Mouse (Mus musculus): ENCODE measurements around the gene Actl7a. TPM values are rescaled to one million over a fixed set of nuclear protein-coding genes. Genes with fewer than 3 reads are reported as not detected.

Actl7a gene
- polyA plus RNA-seq, 1 experiment, result 0.02 TPM

- H3ac ChIP-seq (ENCODE audit: control insufficient read depth, insufficient read length, low read depth), result no peak overlapping the region
- H3K36me3 ChIP-seq (ENCODE audit: control insufficient read depth, insufficient read depth), result no peaks in the 10 kb centered on the region
- peaks cover 4% of the 10 kb centered on the region for H3K27me3 ChIP-seq (ENCODE audit: control insufficient read depth, insufficient read depth, insufficient read length)
- no peaks in the 10 kb centered on the region for H3K79me2 ChIP-seq (ENCODE audit: control insufficient read depth, insufficient read depth)
- TF ChIP-seq CTCF (IDR thresholded peaks at IDR 0.05; ENCODE audit: control insufficient read depth, insufficient read depth, insufficient read length) (no peak), MAX (IDR thresholded peaks at IDR 0.05) (no peak), USF1 (IDR thresholded peaks at IDR 0.05; ENCODE audit: low read depth) (no peak), MYOG (IDR thresholded peaks at IDR 0.05; ENCODE audit: control insufficient read depth, extremely low read depth, insufficient read length) (no peak), FOSL1 (IDR thresholded peaks at IDR 0.05; ENCODE audit: insufficient read depth, low read length, poor library complexity, severe bottlenecking) (no peak), CEBPB (IDR thresholded peaks at IDR 0.05; ENCODE audit: low read depth) (no peak), MYOD1 (IDR thresholded peaks at IDR 0.05; ENCODE audit: control insufficient read depth, insufficient read length, low read depth) (no peak)
- no peak overlapping the region for H3K4me3 ChIP-seq (ENCODE audit: insufficient read depth, poor library complexity, severe bottlenecking)
- no peaks in the 10 kb centered on the region for H3K79me3 ChIP-seq (ENCODE audit: low read depth)
Observed at GRCm38 (mm10) chr4:56716801-56717200, 26.4 kb upstream of the Actl7a start.

GRCm38 (mm10) chr4:56717932-56718331 is 25.3 kb upstream of the Actl7a start:
- Histone ChIP-seq H3K36me3 (ENCODE audit: control insufficient read depth, insufficient read depth) (no peaks in the 10 kb centered on the region), H3K27me3 (ENCODE audit: control insufficient read depth, insufficient read depth, insufficient read length) (peaks cover 4% of the 10 kb centered on the region), H3ac (ENCODE audit: control insufficient read depth, insufficient read length, low read depth) (no peak overlapping the region), H3K79me3 (ENCODE audit: low read depth) (no peaks in the 10 kb centered on the region), H3K4me3 (ENCODE audit: insufficient read depth, poor library complexity, severe bottlenecking) (no peak overlapping the region), H3K79me2 (ENCODE audit: control insufficient read depth, insufficient read depth) (no peaks in the 10 kb centered on the region)
- no peak for TF ChIP-seq USF1 (IDR thresholded peaks at IDR 0.05; ENCODE audit: low read depth)
- no peak for TF ChIP-seq FOSL1 (IDR thresholded peaks at IDR 0.05; ENCODE audit: insufficient read depth, low read length, poor library complexity, severe bottlenecking)
- TF ChIP-seq CEBPB (IDR thresholded peaks at IDR 0.05; ENCODE audit: low read depth), result no peak
- no peak for TF ChIP-seq MYOG (IDR thresholded peaks at IDR 0.05; ENCODE audit: control insufficient read depth, extremely low read depth, insufficient read length)
- TF ChIP-seq MAX (IDR thresholded peaks at IDR 0.05), result no peak
- TF ChIP-seq MYOD1 (IDR thresholded peaks at IDR 0.05; ENCODE audit: control insufficient read depth, insufficient read length, low read depth), result no peak
- TF ChIP-seq CTCF (IDR thresholded peaks at IDR 0.05; ENCODE audit: control insufficient read depth, insufficient read depth, insufficient read length), result no peak

DNA sequence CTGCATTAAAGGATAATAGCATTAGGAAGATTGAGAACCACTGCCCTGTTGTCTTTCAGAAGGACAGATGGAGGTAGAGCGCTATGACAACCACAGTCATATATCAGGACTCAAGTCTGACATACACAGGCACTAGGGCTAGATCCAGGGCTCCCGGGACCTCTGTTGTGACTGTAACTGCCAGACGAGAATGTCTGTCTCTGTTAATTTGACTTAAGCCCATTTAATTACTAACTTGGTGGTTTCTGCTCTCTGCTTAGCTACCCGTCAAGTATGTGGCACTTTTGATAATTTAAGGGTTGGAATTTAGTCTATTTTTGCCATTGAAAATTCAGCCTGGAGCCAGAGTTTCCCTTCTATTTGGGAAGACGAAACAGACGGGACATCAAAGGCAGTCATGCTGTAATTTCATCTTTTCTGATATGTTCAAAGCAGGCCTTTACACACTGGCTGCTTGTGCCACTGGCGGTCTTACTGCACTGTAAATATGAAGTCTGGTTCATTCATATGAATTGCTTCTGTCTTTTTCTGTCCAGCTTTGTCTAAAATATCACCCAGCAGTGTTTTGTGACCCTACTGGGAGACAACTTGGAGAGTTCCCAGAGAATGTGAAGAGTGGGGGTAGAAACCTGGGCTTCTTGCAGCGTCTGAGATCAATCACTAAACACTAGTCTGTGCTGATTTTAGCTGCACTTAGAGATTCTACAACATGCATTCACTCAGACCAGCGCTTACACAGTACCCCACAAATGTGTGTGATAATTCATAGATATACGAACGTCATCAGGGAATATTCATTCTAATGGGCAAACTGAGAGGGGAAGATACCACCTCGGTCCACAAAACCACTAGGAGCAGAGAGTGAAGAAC is 24.4 kb upstream of the Actl7a start:
- H3ac ChIP-seq (ENCODE audit: control insufficient read depth, insufficient read length, low read depth), result no peak overlapping the region
- TF ChIP-seq MYOG (IDR thresholded peaks at IDR 0.05; ENCODE audit: control insufficient read depth, extremely low read depth, insufficient read length) (no peak), FOSL1 (IDR thresholded peaks at IDR 0.05; ENCODE audit: insufficient read depth, low read length, poor library complexity, severe bottlenecking) (no peak), CTCF (IDR thresholded peaks at IDR 0.05; ENCODE audit: control insufficient read depth, insufficient read depth, insufficient read length) (no peak), MAX (IDR thresholded peaks at IDR 0.05) (no peak), CEBPB (IDR thresholded peaks at IDR 0.05; ENCODE audit: low read depth) (no peak), USF1 (IDR thresholded peaks at IDR 0.05; ENCODE audit: low read depth) (no peak), MYOD1 (IDR thresholded peaks at IDR 0.05; ENCODE audit: control insufficient read depth, insufficient read length, low read depth) (no peak)
- no peaks in the 10 kb centered on the region for H3K79me2 ChIP-seq (ENCODE audit: control insufficient read depth, insufficient read depth)

DNA sequence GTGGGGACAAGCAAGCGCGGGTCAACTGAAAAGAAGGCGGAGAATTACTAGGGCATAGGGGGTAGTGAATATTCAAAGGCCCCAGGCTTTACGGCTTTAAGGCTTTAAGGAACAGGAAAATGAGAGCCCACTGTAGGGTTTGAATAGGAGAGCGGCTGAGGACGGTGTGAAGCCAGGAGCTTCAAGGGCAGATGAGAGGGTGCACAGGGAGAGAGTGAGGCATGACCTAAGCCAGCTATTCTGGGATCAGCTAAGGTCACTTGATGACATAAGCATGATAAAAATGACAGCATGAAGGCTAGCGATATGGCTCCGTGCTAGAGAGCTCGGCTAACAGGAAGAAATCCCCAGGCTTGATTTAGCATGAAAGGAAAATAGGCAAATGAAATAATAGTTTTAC is 23.8 kb upstream of the Actl7a start:
- Histone ChIP-seq H3K27me3 (ENCODE audit: control insufficient read depth, insufficient read depth, insufficient read length) (peaks cover 4% of the 10 kb centered on the region), H3ac (ENCODE audit: control insufficient read depth, insufficient read length, low read depth) (no peak overlapping the region), H3K36me3 (ENCODE audit: control insufficient read depth, insufficient read depth) (no peaks in the 10 kb centered on the region), H3K79me2 (ENCODE audit: control insufficient read depth, insufficient read depth) (no peaks in the 10 kb centered on the region), H3K79me3 (ENCODE audit: low read depth) (no peaks in the 10 kb centered on the region), H3K4me3 (ENCODE audit: insufficient read depth, poor library complexity, severe bottlenecking) (no peak overlapping the region)
- no peak for TF ChIP-seq MYOG (IDR thresholded peaks at IDR 0.05; ENCODE audit: control insufficient read depth, extremely low read depth, insufficient read length)
- no peak for TF ChIP-seq FOSL1 (IDR thresholded peaks at IDR 0.05; ENCODE audit: insufficient read depth, low read length, poor library complexity, severe bottlenecking)
- no peak for TF ChIP-seq MAX (IDR thresholded peaks at IDR 0.05)
- TF ChIP-seq USF1 (IDR thresholded peaks at IDR 0.05; ENCODE audit: low read depth), result no peak
- TF ChIP-seq CTCF (IDR thresholded peaks at IDR 0.05; ENCODE audit: control insufficient read depth, insufficient read depth, insufficient read length), result no peak
- no peak for TF ChIP-seq CEBPB (IDR thresholded peaks at IDR 0.05; ENCODE audit: low read depth)
- TF ChIP-seq MYOD1 (IDR thresholded peaks at IDR 0.05; ENCODE audit: control insufficient read depth, insufficient read length, low read depth), result no peak

More for the DNA sequence above, 24.4 kb upstream of the Actl7a start:
- Histone ChIP-seq H3K27me3 (ENCODE audit: control insufficient read depth, insufficient read depth, insufficient read length) (peaks cover 4% of the 10 kb centered on the region), H3K36me3 (ENCODE audit: control insufficient read depth, insufficient read depth) (no peaks in the 10 kb centered on the region), H3K79me3 (ENCODE audit: low read depth) (no peaks in the 10 kb centered on the region), H3K4me3 (ENCODE audit: insufficient read depth, poor library complexity, severe bottlenecking) (no peak overlapping the region)

DNA sequence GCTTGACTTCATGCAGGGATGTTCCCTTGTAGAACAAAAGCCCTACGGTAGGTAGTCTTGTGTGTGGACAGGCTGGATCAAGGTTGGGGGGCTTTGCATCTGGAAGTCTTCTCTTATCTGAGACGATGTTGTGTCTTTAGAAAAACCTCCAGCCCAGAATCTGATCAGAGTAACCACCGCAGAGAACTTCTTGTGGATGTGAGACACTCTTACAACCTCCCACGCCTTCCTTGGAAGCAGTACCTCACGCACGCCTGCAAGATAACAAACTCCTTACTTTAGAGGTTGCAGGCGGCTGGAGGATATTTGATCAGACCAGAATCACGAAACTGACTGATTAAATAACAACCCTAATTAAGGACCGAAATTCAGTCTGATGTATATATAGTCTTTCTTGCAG is 22.8 kb upstream of the Actl7a start:
- TF ChIP-seq MAX (IDR thresholded peaks at IDR 0.05) (no peak), CTCF (IDR thresholded peaks at IDR 0.05; ENCODE audit: control insufficient read depth, insufficient read depth, insufficient read length) (no peak), FOSL1 (IDR thresholded peaks at IDR 0.05; ENCODE audit: insufficient read depth, low read length, poor library complexity, severe bottlenecking) (no peak), CEBPB (IDR thresholded peaks at IDR 0.05; ENCODE audit: low read depth) (no peak), USF1 (IDR thresholded peaks at IDR 0.05; ENCODE audit: low read depth) (no peak), MYOG (IDR thresholded peaks at IDR 0.05; ENCODE audit: control insufficient read depth, extremely low read depth, insufficient read length) (no peak), MYOD1 (IDR thresholded peaks at IDR 0.05; ENCODE audit: control insufficient read depth, insufficient read length, low read depth) (no peak)
- Histone ChIP-seq H3K27me3 (ENCODE audit: control insufficient read depth, insufficient read depth, insufficient read length) (peaks cover 4% of the 10 kb centered on the region), H3K79me2 (ENCODE audit: control insufficient read depth, insufficient read depth) (no peaks in the 10 kb centered on the region), H3K79me3 (ENCODE audit: low read depth) (no peaks in the 10 kb centered on the region), H3K4me3 (ENCODE audit: insufficient read depth, poor library complexity, severe bottlenecking) (no peak overlapping the region), H3K36me3 (ENCODE audit: control insufficient read depth, insufficient read depth) (no peaks in the 10 kb centered on the region), H3ac (ENCODE audit: control insufficient read depth, insufficient read length, low read depth) (no peak overlapping the region)

All from C2C12 (cell line).